Mouse (Mus musculus) stomach, postnatal 0 days (tissue): ENCODE results near the gene Krt16. TPM values are rescaled to one million over a fixed set of nuclear protein-coding genes. Genes with fewer than 3 reads are reported as not detected.

Experiments
- ATAC-seq: fragments of 200-750 bp; cut with Nextera tagmentation; 2 replicates; pipeline ENCODE4 v1.8.0; 2017; ENCODE audit not compliant: low FRiP score, low TSS enrichment
- DNase-seq: peaks from one replicate; pipeline ENCODE4 v3.0.0-alpha.2; 2016; ENCODE audit warnings: low spot score
- H3K27ac ChIP-seq: fragments of 300-500 bp; sonication (generic); replicated peaks from 2 replicates; pipeline ENCODE4 v1.5.1; 2014; ENCODE audit warnings: mild to moderate bottlenecking, control low read depth
- H3K27me3 ChIP-seq: fragments of 300-500 bp; sonication (generic); 2 replicates; pipeline ENCODE4 v1.6.1; 2014; ENCODE audit warnings: low read length; ENCODE audit not compliant: control insufficient read depth, insufficient read depth
- H3K36me3 ChIP-seq: fragments of 300-500 bp; sonication (generic); 2 replicates; pipeline ENCODE4 v1.6.1; 2014; ENCODE audit warnings: low read length, mixed read lengths; ENCODE audit not compliant: control insufficient read depth, insufficient read depth
- H3K4me1 ChIP-seq: fragments of 300-500 bp; sonication (generic); replicated peaks from 2 replicates; pipeline ENCODE4 v1.6.1; 2014; ENCODE audit warnings: antibody characterized with exemption; ENCODE audit not compliant: control insufficient read depth, insufficient read depth
- H3K4me2 ChIP-seq: fragments of 300-500 bp; sonication (generic); replicated peaks from 2 replicates; pipeline ENCODE4 v1.6.1; 2014; ENCODE audit warnings: low read depth, mild to moderate bottlenecking, control low read depth, moderate library complexity
- H3K4me3 ChIP-seq: fragments of 300-500 bp; sonication (generic); 2 replicates; pipeline ENCODE4 v1.5.1; 2014; ENCODE audit warnings: low read depth, low read length, control low read depth
- H3K9ac ChIP-seq: fragments of 300-500 bp; sonication (generic); 2 replicates; pipeline ENCODE4 v1.6.1; 2014; ENCODE audit warnings: mild to moderate bottlenecking, low read length, control low read depth, mixed read lengths
- H3K9me3 ChIP-seq: fragments of 300-500 bp; sonication (generic); 2 replicates; pipeline ENCODE4 v1.6.1; 2016; ENCODE audit warnings: low read length; ENCODE audit not compliant: control insufficient read depth
- CTCF ChIP-seq: IDR thresholded peaks from 2 replicates; pipeline ENCODE4 v1.5.1; 2016; ENCODE audit warnings: antibody characterized with exemption, low read depth, mild to moderate bottlenecking, moderate library complexity
- EP300 ChIP-seq: optimal IDR thresholded peaks from 2 replicates; pipeline ENCODE3; 2016; ENCODE audit warnings: antibody characterized with exemption
- WGBS: fragments of 180-500 bp; shearing (Covaris S2); extraction: QIAGEN DNeasy Blood & Tissue Kit; methylation state at CpG from one replicate; pipeline ENCODE4 v1.1.7; 2014; 5-methylcytosine and 5-hydroxymethylcytosine counted together
- polyA plus RNA-seq: library from polyadenylated mRNA; unstranded; fragments of >200 nt; fragmentation: Nextera tagmentation; extraction: Ambion mirVana; gene quantifications from 2 replicates; pipeline ENCODE4 v1.2.1, GENCODE M21; 2015

Gene Krt16
- polyA plus RNA-seq, 1 experiment from 2014 or later, result 2.1 TPM

GRCm38 (mm10) chr11:100287024-100287423 is 38.3 kb upstream of the Krt16 start:
- Histone ChIP-seq H3K36me3 (no peaks in the 10 kb centered on the region), H3K4me2 (no peak overlapping the region), H3K4me3 (no peak overlapping the region), H3K9me3 (no peaks in the 10 kb centered on the region), H3K27ac (peak overlapping the region; percentile 98), H3K9ac (peak overlapping the region; percentile 27; the same call in 1 of the 2 replicates), H3K27me3 (no peaks in the 10 kb centered on the region), H3K4me1 (peaks cover 8% of the 10 kb centered on the region; the same call in 1 of the 2 replicates)
- WGBS, result 27% methylated on average over 10 of the region's 10 CpGs
- ATAC-seq (peak; percentile 90), DNase-seq (peak; percentile 97)
- peak; percentile 90 for TF ChIP-seq EP300
- no peak for TF ChIP-seq CTCF

GRCm38 (mm10) chr11:100284988-100285387 is 36.3 kb upstream of the Krt16 start:
- ATAC-seq (peak; percentile 51), DNase-seq (peak; percentile 82)
- no peaks in the 10 kb centered on the region for H3K27me3 ChIP-seq
- no peaks in the 10 kb centered on the region for H3K9me3 ChIP-seq
- H3K9ac ChIP-seq, result peak overlapping the region; percentile 35; the same call in 1 of the 2 replicates
- no peak overlapping the region for H3K4me2 ChIP-seq
- TF ChIP-seq EP300 (peak; percentile 83), CTCF (no peak)
- H3K4me1 ChIP-seq, result 0 out of 2 replicates have a peak, but pooled peaks cover 4% of the 10 kb centered on the region
- H3K36me3 ChIP-seq, result no peaks in the 10 kb centered on the region
- H3K4me3 ChIP-seq, result no peak overlapping the region
- 56% methylated on average over 4 of the region's 4 CpGs for WGBS
- peak overlapping the region; percentile 98 for H3K27ac ChIP-seq

- no peaks in the 10 kb centered on the region for H3K4me1 ChIP-seq
- no peaks in the 10 kb centered on the region for H3K27me3 ChIP-seq
- TF ChIP-seq EP300 (no peak), CTCF (peak; percentile 95)
- no peak overlapping the region for H3K27ac ChIP-seq
- ATAC-seq (no peak), DNase-seq (peak; percentile 89)
- H3K36me3 ChIP-seq, result no peaks in the 10 kb centered on the region
- no peak overlapping the region for H3K9ac ChIP-seq
- no peak overlapping the region for H3K4me2 ChIP-seq
- WGBS, result 18% methylated on average over 10 of the region's 10 CpGs
- H3K4me3 ChIP-seq, result no peak overlapping the region
- H3K9me3 ChIP-seq, result no peaks in the 10 kb centered on the region
These were observed 33.8 kb upstream of the Krt16 start for GRCm38 (mm10) chr11:100282549-100282948.

- H3K9me3 ChIP-seq, result no peaks in the 10 kb centered on the region
- no peaks in the 10 kb centered on the region for H3K36me3 ChIP-seq
- H3K4me3 ChIP-seq, result no peak overlapping the region
- ATAC-seq (peak; percentile 27; the same call in 1 of the 2 replicates), DNase-seq (peak; percentile 86)
- no peaks in the 10 kb centered on the region for H3K27me3 ChIP-seq
- WGBS, result 20% methylated on average over 11 of the region's 11 CpGs
- no peak overlapping the region for H3K9ac ChIP-seq
- no peak for TF ChIP-seq EP300
- peak; percentile 95 for TF ChIP-seq CTCF
- no peak overlapping the region for H3K4me2 ChIP-seq
- no peaks in the 10 kb centered on the region for H3K4me1 ChIP-seq
- H3K27ac ChIP-seq, result no peak overlapping the region
These were observed 33.2 kb upstream of the Krt16 start for GRCm38 (mm10) chr11:100281596-100282544.

- Histone ChIP-seq H3K4me3 (no peak overlapping the region), H3K4me1 (no peaks in the 10 kb centered on the region), H3K27ac (no peak overlapping the region), H3K9me3 (no peaks in the 10 kb centered on the region), H3K27me3 (no peaks in the 10 kb centered on the region), H3K9ac (no peak overlapping the region; the same call in 1 of the 2 replicates), H3K36me3 (no peaks in the 10 kb centered on the region), H3K4me2 (no peak overlapping the region)
- WGBS, result 32% methylated on average over 5 of the region's 5 CpGs
- ATAC-seq (no peak), DNase-seq (no peak)
- TF ChIP-seq EP300 (no peak), CTCF (no peak)
These were observed 30.1 kb upstream of the Krt16 start for GRCm38 (mm10) chr11:100278759-100279158.
